Mouse (Mus musculus) brain, embryonic 18.5 days (tissue): ENCODE measurements around the gene Padi3.

Experiments
- DNase-seq: peaks from one replicate; pipeline ENCODE4 v3.0.0-alpha.2; 2012; ENCODE audit warnings: low read depth, low spot score

The Padi3 gene

GRCm38 (mm10) chr4:140780507-140780906 is 29.9 kb downstream of the Padi3 start:
- DNase-seq: no peak

DNA sequence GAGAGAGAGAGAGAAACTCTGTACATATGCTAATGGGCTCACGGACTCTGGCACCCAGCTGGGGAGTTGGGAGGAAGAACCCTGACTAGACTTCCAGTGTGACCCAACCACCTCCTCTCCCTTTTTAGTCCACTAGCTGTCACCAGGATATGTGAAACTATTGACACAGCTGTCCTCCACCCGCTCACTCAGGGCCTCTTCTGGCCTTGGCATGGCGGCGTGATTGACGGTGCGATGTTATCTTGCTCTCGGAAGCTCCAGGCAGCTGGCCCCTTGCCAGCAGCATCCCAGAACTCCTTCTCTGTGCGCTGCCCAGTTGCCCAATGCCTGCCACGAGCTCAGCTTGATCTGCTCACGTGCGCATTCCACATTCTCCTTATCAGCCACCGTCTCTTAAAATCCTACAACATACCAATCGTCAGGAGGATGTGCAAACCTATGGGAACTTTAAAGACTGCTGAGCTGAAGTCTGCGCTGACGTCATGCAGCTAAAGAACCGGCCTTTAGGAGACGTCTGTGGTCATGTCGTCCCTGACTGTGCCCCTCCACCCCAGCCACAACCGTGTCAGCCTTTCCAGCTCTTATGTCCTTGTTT is 30.5 kb downstream of the Padi3 start:
- no peak for DNase-seq

- no peak for DNase-seq
Observed at GRCm38 (mm10) chr4:140776623-140777022, 33.8 kb downstream of the Padi3 start.

DNA sequence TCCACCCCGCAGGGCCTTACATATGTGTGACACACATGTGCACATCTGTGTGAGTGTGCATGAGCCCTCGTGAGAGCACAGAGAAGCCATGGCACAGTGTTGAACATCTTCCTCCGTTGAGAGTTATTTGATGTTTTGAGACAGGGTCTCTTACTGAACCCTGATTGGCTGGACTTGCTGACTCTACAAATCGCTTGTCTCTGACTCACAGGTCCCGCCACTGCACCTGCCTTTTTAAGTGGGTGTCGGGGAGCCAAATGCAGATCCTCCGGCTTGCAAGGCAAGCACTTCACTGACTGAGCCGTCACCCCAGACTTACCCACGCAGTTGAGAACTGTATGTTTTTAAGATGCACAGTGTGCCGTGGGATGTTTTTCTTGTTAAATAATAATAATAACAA is 34.6 kb downstream of the Padi3 start:
- no peak for DNase-seq

DNA sequence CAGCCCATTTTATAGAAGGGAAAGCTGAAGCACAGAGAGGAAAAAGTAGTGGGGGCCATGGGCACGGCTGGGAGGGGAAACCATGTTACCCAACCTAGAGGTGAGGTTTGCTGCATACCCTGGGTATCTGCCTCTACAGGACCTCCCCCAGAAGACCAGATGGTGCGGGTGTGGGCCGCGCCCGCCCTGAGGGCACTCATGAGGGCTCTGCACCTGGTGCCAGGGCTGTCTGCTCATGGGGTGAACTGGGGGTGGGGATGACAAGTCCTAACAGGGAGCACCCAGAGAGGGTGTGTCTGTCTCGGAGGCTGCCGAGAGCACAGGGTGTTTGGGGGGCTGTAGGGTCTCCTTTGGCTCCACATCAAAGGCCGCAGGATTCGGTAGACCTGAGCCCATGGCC is 35.6 kb downstream of the Padi3 start:
- no peak for DNase-seq

GRCm38 (mm10) chr4:140774025-140774800 is 36.2 kb downstream of the Padi3 start, which contains the start of gene Padi4:
TSS of gene Padi4 (minus strand) at chr4:140774236.
- no peak for DNase-seq

- no peak for DNase-seq
Observed at GRCm38 (mm10) chr4:140771091-140771490, 39.4 kb downstream of the Padi3 start.

DNA sequence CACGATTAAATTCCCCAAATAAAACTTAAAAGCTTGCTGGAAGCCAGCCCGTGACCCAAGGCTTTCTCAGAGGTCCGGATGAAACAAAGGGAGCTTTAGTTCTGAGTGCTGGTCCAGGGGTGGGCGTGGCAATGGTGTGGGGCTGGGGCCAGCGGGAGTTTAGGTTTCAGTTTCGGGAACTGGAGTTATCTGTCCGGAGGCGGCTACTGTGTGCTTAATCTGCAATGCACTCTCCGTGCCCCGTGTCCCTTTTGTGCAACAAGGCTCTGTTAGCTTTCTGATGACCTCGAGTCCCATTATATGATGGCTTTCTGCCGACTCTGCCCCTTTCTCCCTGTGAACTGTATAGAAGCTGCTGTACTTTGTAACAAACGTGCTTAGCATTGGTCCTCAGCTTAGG is 40.0 kb downstream of the Padi3 start:
- no peak for DNase-seq

DNA sequence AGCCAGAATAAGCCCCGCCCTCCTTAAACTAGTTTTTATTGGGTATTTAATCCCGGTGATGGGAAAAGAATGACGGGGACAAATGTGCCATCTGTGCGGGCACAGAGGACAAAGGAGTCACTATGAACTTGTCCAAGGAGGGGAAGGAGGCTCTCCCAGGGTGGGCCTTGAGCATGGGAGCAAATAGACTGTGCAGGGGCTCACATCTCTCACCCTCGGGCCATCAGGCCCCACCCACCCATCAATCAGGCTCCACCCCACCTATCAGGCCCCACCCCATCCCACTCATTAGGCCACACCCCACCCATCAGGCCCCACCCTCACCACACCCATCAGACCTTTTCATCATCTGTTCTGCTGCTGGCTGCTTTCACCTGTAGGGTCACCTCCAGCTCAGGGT is 41.5 kb downstream of the Padi3 start:
- no peak for DNase-seq

GRCm38 (mm10) chr4:140765936-140766335 is 44.5 kb downstream of the Padi3 start:
- DNase-seq: no peak

GRCm38 (mm10) chr4:140763158-140763557 is 47.3 kb downstream of the Padi3 start:
- DNase-seq: no peak

GRCm38 (mm10) chr4:140761601-140762000 is 48.8 kb downstream of the Padi3 start:
- no peak for DNase-seq

GRCm38 (mm10) chr4:140755811-140756210 is 54.6 kb downstream of the Padi3 start:
- DNase-seq: no peak

DNA sequence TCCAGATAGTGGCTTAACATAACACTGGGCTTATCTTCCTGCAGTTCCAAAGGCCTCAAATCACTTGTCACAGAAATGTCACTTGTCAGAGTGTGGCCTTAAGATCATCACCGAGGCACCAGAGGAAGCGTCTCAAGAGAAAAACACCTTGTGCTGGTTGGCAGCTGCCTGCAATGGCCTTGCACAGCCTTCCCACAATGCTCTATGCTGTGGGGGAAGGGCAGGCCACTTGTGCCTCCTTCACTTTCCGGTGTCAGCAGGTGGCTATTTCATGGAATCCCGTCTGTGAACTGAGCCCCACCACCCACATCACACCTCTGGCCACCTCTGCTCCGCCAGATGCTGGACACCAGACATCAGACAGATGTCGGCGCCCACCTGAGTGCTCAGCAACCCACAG is 57.1 kb downstream of the Padi3 start:
- no peak for DNase-seq

GRCm38 (mm10) chr4:140750328-140750727 is 60.1 kb downstream of the Padi3 start:
- no peak for DNase-seq

- no peak for DNase-seq
Observed at GRCm38 (mm10) chr4:140747978-140748377, 62.5 kb downstream of the Padi3 start.

DNA sequence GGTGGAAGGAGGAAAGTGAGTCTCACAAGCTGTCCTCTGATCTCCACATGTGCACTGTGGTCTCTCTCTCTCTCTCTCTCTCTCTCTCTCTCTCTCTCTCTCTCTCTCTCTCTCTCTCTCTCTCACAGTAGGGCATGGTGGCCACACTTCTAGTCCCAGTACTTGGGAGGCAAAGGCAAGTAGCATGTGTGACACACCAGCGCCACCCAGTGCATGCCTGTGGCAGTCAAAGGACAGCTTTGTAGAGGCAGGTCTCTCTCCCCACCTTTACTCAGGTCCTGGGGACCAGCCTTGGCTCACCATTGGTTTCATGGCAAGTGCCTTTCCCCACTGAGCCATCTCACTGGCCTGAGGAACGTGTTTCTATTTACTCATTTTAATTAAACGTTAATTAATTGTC is 65.8 kb downstream of the Padi3 start:
- DNase-seq: no peak

DNA sequence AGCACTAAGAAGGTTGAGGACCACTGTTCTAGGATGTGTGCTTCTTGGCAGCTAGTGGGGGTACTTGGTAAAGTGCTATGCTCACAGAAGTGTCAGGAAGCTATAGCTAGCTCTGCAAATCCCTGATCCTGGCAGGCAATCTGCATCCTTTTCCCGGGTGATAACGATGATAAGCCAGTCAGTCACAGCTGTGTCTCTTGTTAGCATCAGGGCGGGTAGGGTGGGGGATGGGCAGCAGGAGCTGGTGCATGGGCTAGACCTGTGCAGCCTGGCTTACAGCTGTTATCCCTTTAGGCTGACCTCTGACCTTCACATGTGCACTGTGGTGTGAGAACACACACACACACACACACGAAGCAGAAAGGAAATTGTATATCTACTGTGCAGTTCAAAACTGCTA is 67.4 kb downstream of the Padi3 start:
- DNase-seq: no peak

GRCm38 (mm10) chr4:140742543-140742942 is 67.9 kb downstream of the Padi3 start, which contains the start of gene Padi6:
TSS of gene Padi6 (minus strand) at chr4:140742643.
- DNase-seq: no peak

DNA sequence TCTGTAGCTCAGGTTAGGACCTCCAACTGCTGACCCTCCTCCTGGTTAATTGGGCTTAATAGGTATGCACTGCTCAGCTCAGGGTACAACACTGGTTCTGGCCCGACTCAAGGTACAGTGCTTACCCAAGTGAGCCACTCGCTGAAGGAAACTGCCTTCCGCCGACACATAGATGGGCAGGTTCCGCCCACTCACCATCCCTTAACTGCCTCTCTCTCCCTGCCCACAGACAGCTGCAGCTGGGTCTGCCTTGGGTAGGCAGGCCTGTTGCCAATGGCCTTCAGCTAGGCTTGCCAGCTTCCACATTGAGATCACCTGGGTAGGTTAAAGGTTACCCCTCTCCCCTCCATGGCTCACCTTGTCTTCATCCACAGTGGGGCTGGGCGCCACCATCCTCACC is 69.0 kb downstream of the Padi3 start:
- no peak for DNase-seq

GRCm38 (mm10) chr4:140740655-140741054 is 69.8 kb downstream of the Padi3 start:
- no peak for DNase-seq
